Mouse (Mus musculus): ENCODE measurements around the gene Bach1.

- TF ChIP-seq CTCF (conservative IDR thresholded peaks at IDR 0.05 in 1 of 2, IDR thresholded peaks at IDR 0.05 in 1 of 2; ENCODE audit: low read depth in 2 of 2, low read length in 2 of 2) (no peak), ZC3H11A (IDR thresholded peaks at IDR 0.05; ENCODE audit: low read depth, low read length) (no peak), POLR2A (IDR thresholded peaks at IDR 0.05; ENCODE audit: low read depth, low read length) (no peak), RCOR1 (conservative IDR thresholded peaks at IDR 0.05; ENCODE audit: low read depth, low read length) (no peak), EP300 (IDR thresholded peaks at IDR 0.05; ENCODE audit: low read length) (no peak), POLR2AphosphoS2 (IDR thresholded peaks at IDR 0.05; ENCODE audit: low read depth, low read length) (no peak), GABPA (IDR thresholded peaks at IDR 0.05; ENCODE audit: insufficient replicate concordance, low read depth, low read length) (no peak), JUND (conservative IDR thresholded peaks at IDR 0.05; ENCODE audit: low read depth, low read length) (no peak)
Observed at GRCm38 (mm10) chr16:87716269-87716668, 17.5 kb downstream of the Bach1 start.

Measured in CH12.LX (cell line).